ENCODE assay signal across 8 mouse cellular contexts in genomic region chr11:78887102-78887971, GRCm38 (mm10). TPM values are rescaled to one million over a fixed set of nuclear protein-coding genes. Genes with fewer than 3 reads are reported as not detected.
DNase-seq lines count a peak whose midpoint lies in the region; ATAC-seq and TF ChIP-seq lines count a peak whose summit lies in the region.

No protein-coding gene starts in this region.

- H3K27me3 ChIP-seq in embryonic facial prominence, embryonic 12.5 days, result no peaks in the 10 kb centered on the region
- no peaks in the 10 kb centered on the region for H3K27me3 ChIP-seq in limb, embryonic 10.5 days (ENCODE audit: low read depth, poor library complexity, severe bottlenecking)
- no peaks in the 10 kb centered on the region for H3K27me3 ChIP-seq in midbrain, postnatal 0 days (ENCODE audit: insufficient read depth, low read length)
- no peaks in the 10 kb centered on the region for H3K27me3 ChIP-seq in spleen, adult 2 months (ENCODE audit: control insufficient read depth, insufficient read depth, low read length)

- H3K4me3 ChIP-seq in embryonic facial prominence, embryonic 12.5 days, result no peak overlapping the region
- H3K4me3 ChIP-seq in limb, embryonic 10.5 days, result no peak overlapping the region
- H3K4me3 ChIP-seq in midbrain, postnatal 0 days (ENCODE audit: low read depth, low read length), result no peak overlapping the region
- H3K4me3 ChIP-seq in spleen, adult 2 months (ENCODE audit: extremely low read depth, insufficient read depth, insufficient read length), result peak overlapping the region; percentile 49

- H3K36me3 ChIP-seq in embryonic facial prominence, embryonic 12.5 days, result no peaks in the 10 kb centered on the region
- no peaks in the 10 kb centered on the region for H3K36me3 ChIP-seq in limb, embryonic 10.5 days
- H3K36me3 ChIP-seq in midbrain, postnatal 0 days (ENCODE audit: insufficient read depth, low read length), result no peaks in the 10 kb centered on the region
- no peaks in the 10 kb centered on the region for H3K36me3 ChIP-seq in spleen, adult 2 months (ENCODE audit: control insufficient read depth, insufficient read depth, low read length)

- WGBS in embryonic facial prominence, embryonic 12.5 days, result 22% methylated on average over 9 of the region's 9 CpGs
- 33% methylated on average over 9 of the region's 9 CpGs for WGBS in limb, embryonic 10.5 days
- WGBS in midbrain, postnatal 0 days, result 15% methylated on average over 9 of the region's 9 CpGs
- WGBS in spleen, adult 2 months, result 43% methylated on average over 9 of the region's 9 CpGs

- H3K9me3 ChIP-seq in embryonic facial prominence, embryonic 12.5 days, result no peaks in the 10 kb centered on the region
- H3K9me3 ChIP-seq in limb, embryonic 10.5 days (replicated peaks), result no peaks in the 10 kb centered on the region
- H3K9me3 ChIP-seq in midbrain, postnatal 0 days (ENCODE audit: low read length), result no peaks in the 10 kb centered on the region

- H3K4me2 ChIP-seq in embryonic facial prominence, embryonic 12.5 days (replicated peaks), result peak overlapping the region; percentile 7; the same call in 1 of the 2 replicates
- H3K4me2 ChIP-seq in midbrain, postnatal 0 days (ENCODE audit: low read depth, low read length, poor library complexity, severe bottlenecking), result 0 out of 2 replicates have a peak overlapping the region, but pooled peaks have one; percentile 18

- no peak overlapping the region for H3K9ac ChIP-seq in embryonic facial prominence, embryonic 12.5 days
- 0 out of 2 replicates have a peak overlapping the region, but pooled peaks have one; percentile 24 for H3K9ac ChIP-seq in midbrain, postnatal 0 days (replicated peaks; ENCODE audit: low read length, poor library complexity, severe bottlenecking)

- peaks cover 17% of the 10 kb centered on the region for H3K4me1 ChIP-seq in embryonic facial prominence, embryonic 12.5 days
- H3K4me1 ChIP-seq in limb, embryonic 10.5 days, result peaks cover 15% of the 10 kb centered on the region
- peaks cover 8% of the 10 kb centered on the region; the same call in 1 of the 2 replicates for H3K4me1 ChIP-seq in midbrain, postnatal 0 days (ENCODE audit: insufficient read depth, low read length)
- no peaks in the 10 kb centered on the region; the same call in 1 of the 2 replicates for H3K4me1 ChIP-seq in spleen, adult 2 months (ENCODE audit: control insufficient read depth, insufficient read depth, insufficient read length)

- H3K27ac ChIP-seq in embryonic facial prominence, embryonic 12.5 days, result peak overlapping the region; percentile 86
- H3K27ac ChIP-seq in limb, embryonic 10.5 days, result peak overlapping the region; percentile 72
- H3K27ac ChIP-seq in midbrain, postnatal 0 days (ENCODE audit: low read depth, low read length), result peak overlapping the region; percentile 83
- H3K27ac ChIP-seq in spleen, adult 2 months (ENCODE audit: insufficient read depth, low read length), result peak overlapping the region; percentile 60

- peak; percentile 5 for DNase-seq in spleen, adult 12 weeks (ENCODE audit: low spot score)
- DNase-seq in spleen, postnatal 4 days (ENCODE audit: low spot score in 2 of 2), result no peak
- DNase-seq in heart, adult 18-20 months, result peak; percentile 86 to 92
- peak; percentile 63 to 69 for DNase-seq in kidney, adult 8-10 months
- DNase-seq in limb, embryonic 10.5 days (ENCODE audit: low spot score), result peak; percentile 48
- peak; percentile 94 for DNase-seq in midbrain, postnatal 0 days (ENCODE audit: low spot score)
- peak; percentile 19 to 32 for DNase-seq in spleen, adult 2 months (ENCODE audit: low read depth in 1 of 2, low spot score in 2 of 2)

- ATAC-seq in embryonic facial prominence, embryonic 12.5 days (ENCODE audit: insufficient number of reproducible peaks, insufficient read depth, low FRiP score, low TSS enrichment), result peak; percentile 69; the same call in 1 of the 2 replicates
- peak; percentile 86 for ATAC-seq in midbrain, postnatal 0 days (ENCODE audit: low FRiP score)

- TF ChIP-seq CTCF in midbrain, postnatal 0 days (IDR thresholded peaks at IDR 0.05), result no peak
- TF ChIP-seq CTCF in spleen, adult 2 months (IDR thresholded peaks at IDR 0.05; ENCODE audit: extremely low read depth, insufficient read depth, insufficient read length, insufficient replicate concordance), result no peak

- TF ChIP-seq POLR2A in spleen, adult 2 months (IDR thresholded peaks at IDR 0.05; ENCODE audit: low read depth, low read length), result no peak

RNA-seq across cellular contexts. Expression of gene Nos2, which starts 33.2 kb away (rescaled TPM):
- 1.1 and 1.4 TPM in 2 replicates for polyA plus RNA-seq in embryonic facial prominence, embryonic 12.5 days (2016; fragmentation: Nextera tagmentation; extraction: Ambion mirVana)
- 1 to 10 TPM; 3.3 to 6.3 TPM for total RNA-seq in heart, adult 18-20 months (2021)
- polyA plus RNA-seq in limb, embryonic 10.5 days (2016; fragmentation: Nextera tagmentation; extraction: Ambion mirVana), result 0.85 and 1.4 TPM in 2 replicates
- 0.22 and 1.3 TPM in 2 replicates for total RNA-seq in midbrain, postnatal 0 days (2014; rRNA removed)
- polyA plus RNA-seq in midbrain, postnatal 0 days (2015; fragmentation: Nextera tagmentation; extraction: Ambion mirVana), result 0.38 TPM in 2 replicates
- polyA plus RNA-seq in spleen, adult 2 months (2012; rRNA removed), result 1.2 and 1.3 TPM in 2 replicates

Comparison
In these comparisons a context has a peak if more than half of its experiments do, and no peak if none do; other contexts are left out.
1. DNase-seq: peak in spleen, adult 12 weeks (single experiment), heart, adult 18-20 months (2 of 2), kidney, adult 8-10 months (2 of 2), limb, embryonic 10.5 days (single experiment), midbrain, postnatal 0 days (single experiment) and spleen, adult 2 months (2 of 2); none in spleen, postnatal 4 days (0 of 2).
2. Peak in every context shown above with its lines, with median percentiles within 50 percentile points of each other: H3K27ac ChIP-seq.